19 mouse cellular contexts compared by ENCODE assay signal in the genomic region with DNA sequence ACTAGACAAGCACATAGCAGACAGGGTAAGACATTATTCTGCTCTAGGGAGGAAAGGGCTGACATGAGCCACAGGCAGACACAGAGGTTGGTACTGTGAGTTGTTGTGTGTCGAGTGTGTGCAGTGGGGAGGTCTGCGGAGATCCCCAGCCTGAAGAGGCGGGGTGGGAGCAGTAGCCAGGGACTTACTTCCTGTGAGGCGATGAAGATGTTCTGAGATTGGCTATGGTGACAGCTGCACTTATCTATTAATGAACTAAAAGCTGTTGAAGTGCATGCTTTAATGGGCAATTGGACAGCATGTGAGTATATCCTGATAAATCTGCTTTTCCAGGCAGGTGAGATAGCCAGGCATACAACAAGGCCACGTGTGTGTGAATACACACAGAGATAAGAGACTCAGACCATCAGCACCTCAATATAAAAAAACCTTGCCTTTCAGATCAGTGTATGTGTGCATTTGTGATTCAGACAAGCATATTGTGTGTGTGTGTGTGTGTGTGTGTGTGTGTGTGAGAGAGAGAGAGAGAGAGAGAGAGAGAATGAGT.
"Had no signal": no experiment of that assay in that cellular context is flagged by ENCODE, and none has a peak within 500 bp of the region (broad histone marks: within the 10 kb centered on the region; RNA-seq: fewer than 3 reads in every experiment).

No protein-coding gene starts in this region.

- H3K36me3 ChIP-seq: liver, embryonic 15.5 days; midbrain, embryonic 10.5 days; midbrain, embryonic 13.5 days; neural tube, embryonic 13.5 days; stomach, embryonic 15.5 days had no signal

- ATAC-seq: intestine, embryonic 16.5 days; lung, postnatal 0 days; midbrain, embryonic 13.5 days; midbrain, embryonic 16.5 days had no signal

- H3K27me3 ChIP-seq: midbrain, embryonic 13.5 days; neural tube, embryonic 13.5 days; stomach, embryonic 15.5 days had no signal

- H3K27ac ChIP-seq: liver, embryonic 15.5 days; macrophage; midbrain, embryonic 10.5 days; midbrain, embryonic 13.5 days; neural tube, embryonic 13.5 days; stomach, embryonic 15.5 days had no signal

- H3K9me3 ChIP-seq: liver, embryonic 15.5 days; midbrain, embryonic 10.5 days; midbrain, embryonic 13.5 days; stomach, embryonic 15.5 days had no signal

- H3K9ac ChIP-seq: liver, embryonic 15.5 days; lung, embryonic 14.5 days; midbrain, embryonic 13.5 days; neural tube, embryonic 13.5 days; stomach, embryonic 15.5 days had no signal

- H3K4me3 ChIP-seq: liver, embryonic 15.5 days; midbrain, embryonic 10.5 days; midbrain, embryonic 13.5 days; myocyte; neural tube, embryonic 13.5 days; stomach, embryonic 15.5 days had no signal

- DNase-seq: kidney, adult 18-20 months; kidney, adult 9 months; kidney, postnatal 14 days; kidney, postnatal 4 days; retina, postnatal 1 day; right cerebral cortex, postnatal 25 days; spleen, adult 18-20 months; thymus, postnatal 4 days had no signal

- H3K4me2 ChIP-seq: liver, embryonic 15.5 days; lung, embryonic 14.5 days; midbrain, embryonic 13.5 days; neural tube, embryonic 13.5 days; stomach, embryonic 15.5 days had no signal

- H3K4me1 ChIP-seq: stomach, embryonic 15.5 days had no signal
